Mouse (Mus musculus) lung, postnatal 4 days (tissue): Measurements from ENCODE around the gene Zfp37.
"Not testable (repeated sequence)": the region's sequence is repeated elsewhere in the genome, so short reads cannot be mapped to it uniquely, and the experiment has no call there.

Experiments
- DNase-seq, 2 experiments: peaks; one replicate each; pipeline ENCODE4 v3.0.0; 2021

Gene Zfp37

GRCm38 (mm10) chr4:62208696-62209380 lies 22.0 kb downstream of the Zfp37 start:
- DNase-seq = no peak

GRCm38 (mm10) chr4:62207851-62208695 lies 22.8 kb downstream of the Zfp37 start:
- DNase-seq = peak; percentile 93 to 94

GRCm38 (mm10) chr4:62199923-62200529 lies 30.8 kb downstream of the Zfp37 start:
- no peak for DNase-seq

GRCm38 (mm10) chr4:62188778-62189177 lies 42.1 kb downstream of the Zfp37 start:
- DNase-seq = no peak

- DNase-seq = no peak
Observed at GRCm38 (mm10) chr4:62177282-62177681, 53.6 kb downstream of the Zfp37 start.

GRCm38 (mm10) chr4:62174471-62174870 lies 56.4 kb downstream of the Zfp37 start:
- DNase-seq = no peak

GRCm38 (mm10) chr4:62167636-62168035 lies 63.2 kb downstream of the Zfp37 start:
- not testable (repeated sequence) for DNase-seq

GRCm38 (mm10) chr4:62158401-62158800 lies 72.4 kb downstream of the Zfp37 start:
- DNase-seq = no peak

- DNase-seq = no peak
Observed at GRCm38 (mm10) chr4:62150811-62151210, 80.0 kb downstream of the Zfp37 start, which contains the start of gene Mup21. Mup21 (minus strand) TSS chr4:62150863.
